Mouse (Mus musculus): ENCODE measurements around the gene Nap1l4. TPM values are rescaled to one million over a fixed set of nuclear protein-coding genes. Genes with fewer than 3 reads are reported as not detected.

Gene Nap1l4
- polyA plus RNA-seq, 1 experiment from 2014 or later: 218 TPM

GRCm38 (mm10) chr7:143475876-143476275 lies 73.0 kb downstream of the Nap1l4 start:
- no peak for ATAC-seq (replicated peaks; ENCODE audit: insufficient number of reproducible peaks, insufficient read depth, low FRiP score, low read depth)
- no peak overlapping the region for H3K27ac ChIP-seq
- H3K4me2 ChIP-seq: no peak overlapping the region
- H3K27me3 ChIP-seq: peaks cover 19% of the 10 kb centered on the region
- no peaks in the 10 kb centered on the region for H3K4me1 ChIP-seq (replicated peaks)
- 63% methylated on average over 11 of the region's 11 CpGs for WGBS
- H3K36me3 ChIP-seq: no peaks in the 10 kb centered on the region
- H3K9me3 ChIP-seq (replicated peaks): no peaks in the 10 kb centered on the region
- no peak overlapping the region for H3K9ac ChIP-seq
- H3K4me3 ChIP-seq: no peak overlapping the region

GRCm38 (mm10) chr7:143474811-143475210 lies 74.1 kb downstream of the Nap1l4 start:
- 32% methylated on average over 10 of the region's 10 CpGs for WGBS
- Histone ChIP-seq H3K27me3 (peaks cover 13% of the 10 kb centered on the region), H3K4me3 (no peak overlapping the region), H3K9ac (no peak overlapping the region), H3K9me3 (replicated peaks) (no peaks in the 10 kb centered on the region), H3K4me2 (no peak overlapping the region), H3K27ac (no peak overlapping the region), H3K36me3 (no peaks in the 10 kb centered on the region), H3K4me1 (replicated peaks) (peaks cover 1% of the 10 kb centered on the region)
- no peak for ATAC-seq (replicated peaks; ENCODE audit: insufficient number of reproducible peaks, insufficient read depth, low FRiP score, low read depth)

- ATAC-seq (replicated peaks; ENCODE audit: insufficient number of reproducible peaks, insufficient read depth, low FRiP score, low read depth): no peak
- Histone ChIP-seq H3K9ac (no peak within 1 kb of the TSS), H3K4me1 (replicated peaks) (peaks cover 4% of the 10 kb centered on the region), H3K36me3 (no peaks in the 10 kb centered on the region), H3K4me3 (no peak within 1 kb of the TSS), H3K27ac (no peak within 1 kb of the TSS), H3K4me2 (peak within 1 kb of the TSS; percentile 0; the same call in 1 of the 2 replicates), H3K27me3 (peaks cover 9% of the 10 kb centered on the region), H3K9me3 (replicated peaks) (no peaks in the 10 kb centered on the region)
- WGBS: 25% methylated on average over 4 of the region's 4 CpGs
These were observed 75.4 kb downstream of the Nap1l4 start, which contains the start of gene Slc22a18 for GRCm38 (mm10) chr7:143473347-143474101. Gene Slc22a18 (plus strand): TSS chr7:143473736.

- H3K27me3 ChIP-seq: peaks cover 2% of the 10 kb centered on the region; the same call in 1 of the 2 replicates
- no peak overlapping the region for H3K4me2 ChIP-seq
- no peaks in the 10 kb centered on the region for H3K9me3 ChIP-seq (replicated peaks)
- H3K4me3 ChIP-seq: no peak overlapping the region
- no peaks in the 10 kb centered on the region for H3K36me3 ChIP-seq
- H3K9ac ChIP-seq: no peak overlapping the region
- peaks cover 17% of the 10 kb centered on the region for H3K4me1 ChIP-seq (replicated peaks)
- no peak overlapping the region for H3K27ac ChIP-seq
- WGBS: 10% methylated on average over 8 of the region's 8 CpGs
- ATAC-seq (replicated peaks; ENCODE audit: insufficient number of reproducible peaks, insufficient read depth, low FRiP score, low read depth): no peak; the same call in 1 of the 2 replicates
These were observed 79.0 kb downstream of the Nap1l4 start for GRCm38 (mm10) chr7:143469946-143470345.

- Histone ChIP-seq H3K9ac (no peak overlapping the region), H3K4me3 (no peak overlapping the region), H3K4me2 (no peak overlapping the region), H3K36me3 (no peaks in the 10 kb centered on the region), H3K9me3 (replicated peaks) (no peaks in the 10 kb centered on the region), H3K27ac (no peak overlapping the region), H3K27me3 (peaks cover 2% of the 10 kb centered on the region; the same call in 1 of the 2 replicates), H3K4me1 (replicated peaks) (peaks cover 32% of the 10 kb centered on the region)
- no peak for ATAC-seq (replicated peaks; ENCODE audit: insufficient number of reproducible peaks, insufficient read depth, low FRiP score, low read depth)
- 25% methylated on average over 6 of the region's 6 CpGs for WGBS
These were observed 81.2 kb downstream of the Nap1l4 start for GRCm38 (mm10) chr7:143467714-143468113.

- ATAC-seq (replicated peaks; ENCODE audit: insufficient number of reproducible peaks, insufficient read depth, low FRiP score, low read depth): no peak
- Histone ChIP-seq H3K4me2 (no peak overlapping the region), H3K27me3 (peaks cover 2% of the 10 kb centered on the region; the same call in 1 of the 2 replicates), H3K27ac (no peak overlapping the region), H3K4me1 (replicated peaks) (peaks cover 41% of the 10 kb centered on the region), H3K9me3 (replicated peaks) (no peaks in the 10 kb centered on the region), H3K36me3 (no peaks in the 10 kb centered on the region), H3K4me3 (no peak overlapping the region), H3K9ac (no peak overlapping the region)
- WGBS: 31% methylated on average over 14 of the region's 14 CpGs
These were observed 82.7 kb downstream of the Nap1l4 start for GRCm38 (mm10) chr7:143466099-143466677.

GRCm38 (mm10) chr7:143464811-143465560 lies 83.9 kb downstream of the Nap1l4 start:
- peak; percentile 25 for ATAC-seq (replicated peaks; ENCODE audit: insufficient number of reproducible peaks, insufficient read depth, low FRiP score, low read depth)
- H3K4me3 ChIP-seq: peak overlapping the region; percentile 42
- H3K4me1 ChIP-seq (replicated peaks): peaks cover 49% of the 10 kb centered on the region
- peak overlapping the region; percentile 23 for H3K9ac ChIP-seq
- H3K9me3 ChIP-seq (replicated peaks): no peaks in the 10 kb centered on the region
- peaks cover 2% of the 10 kb centered on the region; the same call in 1 of the 2 replicates for H3K27me3 ChIP-seq
- peak overlapping the region; percentile 51 for H3K27ac ChIP-seq
- H3K36me3 ChIP-seq: no peaks in the 10 kb centered on the region
- WGBS: 13% methylated on average over 56 of the region's 56 CpGs
- H3K4me2 ChIP-seq: peak overlapping the region; percentile 70

GRCm38 (mm10) chr7:143463865-143464415 lies 85.0 kb downstream of the Nap1l4 start:
- H3K9ac ChIP-seq: no peak overlapping the region
- H3K4me2 ChIP-seq: peak overlapping the region; percentile 41
- WGBS: 20% methylated on average over 11 of the region's 11 CpGs
- no peaks in the 10 kb centered on the region for H3K36me3 ChIP-seq
- H3K27ac ChIP-seq: peak overlapping the region; percentile 51
- H3K4me3 ChIP-seq: no peak overlapping the region
- peaks cover 50% of the 10 kb centered on the region for H3K4me1 ChIP-seq (replicated peaks)
- no peaks in the 10 kb centered on the region for H3K9me3 ChIP-seq (replicated peaks)
- peaks cover under 1% of the 10 kb centered on the region; the same call in 1 of the 2 replicates for H3K27me3 ChIP-seq
- ATAC-seq (replicated peaks; ENCODE audit: insufficient number of reproducible peaks, insufficient read depth, low FRiP score, low read depth): no peak

Small RNAs within 50 kb of the gene (microRNA-seq; reads per million reads assigned to microRNA genes)
- not detected for gene Mir7064

Other genes starting within 250 kb of the Nap1l4 start
- gene Cdkn1c, start 88.1 kb downstream of the Nap1l4 start, polyA plus RNA-seq (2015; fragmentation: Nextera tagmentation; extraction: Ambion mirVana): 369 and 534 TPM in 2 replicates
- 0.82 and 1.7 TPM in 2 replicates for gene Slc22a18, start 75.4 kb downstream of the Nap1l4 start, polyA plus RNA-seq (2015; fragmentation: Nextera tagmentation; extraction: Ambion mirVana)
- 0.45 and 0.82 TPM in 2 replicates for gene Phlda2, start 46.0 kb downstream of the Nap1l4 start, polyA plus RNA-seq (2015; fragmentation: Nextera tagmentation; extraction: Ambion mirVana)
- 24.7 and 34.5 TPM in 2 replicates for gene Cars, start 51.0 kb upstream of the Nap1l4 start, polyA plus RNA-seq (2015; fragmentation: Nextera tagmentation; extraction: Ambion mirVana)
- gene Tnfrsf26, start 79.6 kb upstream of the Nap1l4 start, polyA plus RNA-seq (2015; fragmentation: Nextera tagmentation; extraction: Ambion mirVana): 0.64 and 0.86 TPM in 2 replicates
- 2.7 and 2.8 TPM in 2 replicates for gene Tnfrsf22, start 100.6 kb upstream of the Nap1l4 start, polyA plus RNA-seq (2015; fragmentation: Nextera tagmentation; extraction: Ambion mirVana)
- 1.9 and 3.0 TPM in 2 replicates for gene Tnfrsf23, start 136.8 kb upstream of the Nap1l4 start, polyA plus RNA-seq (2015; fragmentation: Nextera tagmentation; extraction: Ambion mirVana)
- gene Osbpl5, start 207.9 kb upstream of the Nap1l4 start, polyA plus RNA-seq (2015; fragmentation: Nextera tagmentation; extraction: Ambion mirVana): 31.2 and 39.7 TPM in 2 replicates
- gene Mrgprg, start 217.9 kb upstream of the Nap1l4 start, polyA plus RNA-seq (2015; fragmentation: Nextera tagmentation; extraction: Ambion mirVana): not detected in 2 replicates
- gene Mrgpre, start 235.4 kb upstream of the Nap1l4 start, polyA plus RNA-seq (2015; fragmentation: Nextera tagmentation; extraction: Ambion mirVana): 1.4 and 2.8 TPM in 2 replicates

Measured in heart, embryonic 15.5 days (tissue).